Mouse (Mus musculus): Measurements from ENCODE around the gene Tigd3. TPM values are rescaled to one million over a fixed set of nuclear protein-coding genes. Genes with fewer than 3 reads are reported as not detected.

The Tigd3 gene
- polyA plus RNA-seq, 1 experiment, result 4.0 TPM

GRCm38 (mm10) chr19:5912103-5913006, 18.4 kb upstream of the Tigd3 start:
- Histone ChIP-seq H3K4me1 (replicated peaks; ENCODE audit: control insufficient read depth, insufficient read depth, low read length) (peaks cover 19% of the 10 kb centered on the region), H3K27ac (ENCODE audit: control insufficient read depth, insufficient read depth, low read length) (no peak overlapping the region), H3K4me3 (ENCODE audit: control insufficient read depth, insufficient read depth, low read length) (peak overlapping the region; percentile 72), H3K27me3 (ENCODE audit: control insufficient read depth, insufficient read depth, low read length) (no peaks in the 10 kb centered on the region), H3K36me3 (ENCODE audit: control insufficient read depth, insufficient read depth, low read length) (no peaks in the 10 kb centered on the region)
- DNase-seq, result peak; percentile 99
- under 1% methylated on average over 59 of the region's 59 CpGs for WGBS
- peak; percentile 88 for TF ChIP-seq POLR2A (IDR thresholded peaks at IDR 0.05; ENCODE audit: control insufficient read depth, extremely low read depth, insufficient read depth, low read length, poor library complexity)
- 0 out of 2 replicates have a peak, but pooled peaks have one; percentile 42 for TF ChIP-seq CTCF (IDR thresholded peaks at IDR 0.05; ENCODE audit: borderline replicate concordance, control insufficient read depth, extremely low read depth, insufficient read depth, low read length, poor library complexity)

GRCm38 (mm10) chr19:5911430-5912102, 17.6 kb upstream of the Tigd3 start:
- Histone ChIP-seq H3K27ac (ENCODE audit: control insufficient read depth, insufficient read depth, low read length) (no peak overlapping the region), H3K4me1 (replicated peaks; ENCODE audit: control insufficient read depth, insufficient read depth, low read length) (peaks cover 19% of the 10 kb centered on the region), H3K36me3 (ENCODE audit: control insufficient read depth, insufficient read depth, low read length) (peaks cover 5% of the 10 kb centered on the region), H3K4me3 (ENCODE audit: control insufficient read depth, insufficient read depth, low read length) (peak overlapping the region; percentile 72), H3K27me3 (ENCODE audit: control insufficient read depth, insufficient read depth, low read length) (no peaks in the 10 kb centered on the region)
- DNase-seq, result no peak
- WGBS, result 1% methylated on average over 14 of the region's 14 CpGs
- TF ChIP-seq CTCF (IDR thresholded peaks at IDR 0.05; ENCODE audit: borderline replicate concordance, control insufficient read depth, extremely low read depth, insufficient read depth, low read length, poor library complexity) (no peak), POLR2A (IDR thresholded peaks at IDR 0.05; ENCODE audit: control insufficient read depth, extremely low read depth, insufficient read depth, low read length, poor library complexity) (no peak)

GRCm38 (mm10) chr19:5910221-5910620, 16.3 kb upstream of the Tigd3 start:
- Histone ChIP-seq H3K36me3 (ENCODE audit: control insufficient read depth, insufficient read depth, low read length) (peaks cover 19% of the 10 kb centered on the region), H3K27ac (ENCODE audit: control insufficient read depth, insufficient read depth, low read length) (no peak overlapping the region), H3K27me3 (ENCODE audit: control insufficient read depth, insufficient read depth, low read length) (no peaks in the 10 kb centered on the region), H3K4me1 (replicated peaks; ENCODE audit: control insufficient read depth, insufficient read depth, low read length) (peaks cover 19% of the 10 kb centered on the region), H3K4me3 (ENCODE audit: control insufficient read depth, insufficient read depth, low read length) (no peak overlapping the region)
- DNase-seq, result no peak
- TF ChIP-seq POLR2A (IDR thresholded peaks at IDR 0.05; ENCODE audit: control insufficient read depth, extremely low read depth, insufficient read depth, low read length, poor library complexity) (no peak), CTCF (IDR thresholded peaks at IDR 0.05; ENCODE audit: borderline replicate concordance, control insufficient read depth, extremely low read depth, insufficient read depth, low read length, poor library complexity) (no peak)
- WGBS, result 85% methylated on average over 6 of the region's 6 CpGs

GRCm38 (mm10) chr19:5907275-5907674, 13.3 kb upstream of the Tigd3 start:
- DNase-seq, result no peak
- H3K27ac ChIP-seq (ENCODE audit: control insufficient read depth, insufficient read depth, low read length), result no peak overlapping the region
- peaks cover 13% of the 10 kb centered on the region for H3K4me1 ChIP-seq (replicated peaks; ENCODE audit: control insufficient read depth, insufficient read depth, low read length)
- no peak for TF ChIP-seq POLR2A (IDR thresholded peaks at IDR 0.05; ENCODE audit: control insufficient read depth, extremely low read depth, insufficient read depth, low read length, poor library complexity)
- TF ChIP-seq CTCF (IDR thresholded peaks at IDR 0.05; ENCODE audit: borderline replicate concordance, control insufficient read depth, extremely low read depth, insufficient read depth, low read length, poor library complexity), result no peak
- WGBS, result 93% methylated on average over 3 of the region's 3 CpGs
- no peak overlapping the region for H3K4me3 ChIP-seq (ENCODE audit: control insufficient read depth, insufficient read depth, low read length)
- no peaks in the 10 kb centered on the region for H3K27me3 ChIP-seq (ENCODE audit: control insufficient read depth, insufficient read depth, low read length)
- H3K36me3 ChIP-seq (ENCODE audit: control insufficient read depth, insufficient read depth, low read length), result peaks cover 48% of the 10 kb centered on the region

- Histone ChIP-seq H3K4me1 (replicated peaks; ENCODE audit: control insufficient read depth, insufficient read depth, low read length) (peaks cover 12% of the 10 kb centered on the region), H3K4me3 (ENCODE audit: control insufficient read depth, insufficient read depth, low read length) (peak overlapping the region; percentile 44), H3K27ac (ENCODE audit: control insufficient read depth, insufficient read depth, low read length) (no peak overlapping the region), H3K27me3 (ENCODE audit: control insufficient read depth, insufficient read depth, low read length) (no peaks in the 10 kb centered on the region), H3K36me3 (ENCODE audit: control insufficient read depth, insufficient read depth, low read length) (peaks cover 10% of the 10 kb centered on the region)
- 7% methylated on average over 31 of the region's 31 CpGs for WGBS
- no peak for DNase-seq
- TF ChIP-seq CTCF (IDR thresholded peaks at IDR 0.05; ENCODE audit: borderline replicate concordance, control insufficient read depth, extremely low read depth, insufficient read depth, low read length, poor library complexity), result no peak
- TF ChIP-seq POLR2A (IDR thresholded peaks at IDR 0.05; ENCODE audit: control insufficient read depth, extremely low read depth, insufficient read depth, low read length, poor library complexity), result no peak
Measured at GRCm38 (mm10) chr19:5893282-5894001, 507 bp downstream of the Tigd3 start.

GRCm38 (mm10) chr19:5892735-5893134, 1.2 kb downstream of the Tigd3 start:
- Histone ChIP-seq H3K27me3 (ENCODE audit: control insufficient read depth, insufficient read depth, low read length) (no peaks in the 10 kb centered on the region), H3K27ac (ENCODE audit: control insufficient read depth, insufficient read depth, low read length) (no peak overlapping the region), H3K4me1 (replicated peaks; ENCODE audit: control insufficient read depth, insufficient read depth, low read length) (peaks cover 12% of the 10 kb centered on the region), H3K4me3 (ENCODE audit: control insufficient read depth, insufficient read depth, low read length) (no peak overlapping the region), H3K36me3 (ENCODE audit: control insufficient read depth, insufficient read depth, low read length) (peaks cover 7% of the 10 kb centered on the region)
- DNase-seq, result no peak
- 97% methylated on average over 13 of the region's 13 CpGs for WGBS
- no peak for TF ChIP-seq CTCF (IDR thresholded peaks at IDR 0.05; ENCODE audit: borderline replicate concordance, control insufficient read depth, extremely low read depth, insufficient read depth, low read length, poor library complexity)
- no peak for TF ChIP-seq POLR2A (IDR thresholded peaks at IDR 0.05; ENCODE audit: control insufficient read depth, extremely low read depth, insufficient read depth, low read length, poor library complexity)
